Mouse (Mus musculus) natural killer cell, adult 2 months (primary cell): ENCODE results near the gene Mrs2.
"Not testable (repeated sequence)": the region's sequence is repeated elsewhere in the genome, so short reads cannot be mapped to it uniquely, and the experiment has no call there.

ENCODE experiments used
- DNase-seq, 2 experiments: peaks; one replicate each; pipeline ENCODE4 v3.0.0; 2022; ENCODE audit warnings: low spot score in 2 of 2

Gene Mrs2

GRCm38 (mm10) chr13:24981031-24981430 is 39.1 kb downstream of the Mrs2 start:
- DNase-seq: no peak

GRCm38 (mm10) chr13:24977820-24978342 is 42.3 kb downstream of the Mrs2 start:
- DNase-seq: no peak

GRCm38 (mm10) chr13:24976384-24976783 is 43.8 kb downstream of the Mrs2 start:
- DNase-seq: no peak

GRCm38 (mm10) chr13:24971776-24972175 is 48.4 kb downstream of the Mrs2 start:
- DNase-seq: not testable (repeated sequence)

- no peak for DNase-seq
Measured at GRCm38 (mm10) chr13:24965846-24966201, 54.4 kb downstream of the Mrs2 start.

- DNase-seq: peak in 1 of 2 experiments; percentile 2
Measured at GRCm38 (mm10) chr13:24965130-24965845, 54.9 kb downstream of the Mrs2 start.

- no peak for DNase-seq
Measured at GRCm38 (mm10) chr13:24962119-24962518, 58.1 kb downstream of the Mrs2 start.

- no peak for DNase-seq
Measured at GRCm38 (mm10) chr13:24960084-24960483, 60.1 kb downstream of the Mrs2 start.

GRCm38 (mm10) chr13:24958671-24959070 is 61.5 kb downstream of the Mrs2 start:
- no peak for DNase-seq

GRCm38 (mm10) chr13:24955500-24955899 is 64.7 kb downstream of the Mrs2 start:
- no peak for DNase-seq

- DNase-seq: no peak
Measured at GRCm38 (mm10) chr13:24955091-24955490, 65.1 kb downstream of the Mrs2 start.

- DNase-seq: no peak
Measured at GRCm38 (mm10) chr13:24952659-24953058, 67.5 kb downstream of the Mrs2 start.

GRCm38 (mm10) chr13:24948870-24949269 is 71.3 kb downstream of the Mrs2 start:
- DNase-seq: no peak

- DNase-seq: no peak
Measured at GRCm38 (mm10) chr13:24947158-24947557, 73.0 kb downstream of the Mrs2 start.

GRCm38 (mm10) chr13:24945567-24945966 is 74.6 kb downstream of the Mrs2 start:
- no peak for DNase-seq

- no peak for DNase-seq
Measured at GRCm38 (mm10) chr13:24943303-24943702, 76.9 kb downstream of the Mrs2 start.

- DNase-seq: no peak
Measured at GRCm38 (mm10) chr13:24942512-24943282, 77.5 kb downstream of the Mrs2 start, which contains the start of gene Gpld1. Gpld1 (plus strand) TSS chr13:24943152.

GRCm38 (mm10) chr13:24939472-24939871 is 80.7 kb downstream of the Mrs2 start:
- no peak for DNase-seq

- peak; percentile 49 to 57 for DNase-seq
Measured at GRCm38 (mm10) chr13:24938683-24939082, 81.5 kb downstream of the Mrs2 start.

- DNase-seq: no peak
Measured at GRCm38 (mm10) chr13:24937839-24938166, 82.4 kb downstream of the Mrs2 start.
